Mouse (Mus musculus) limb, embryonic 14.5 days (tissue): ENCODE data around the gene Chil5. TPM values are rescaled to one million over a fixed set of nuclear protein-coding genes. Genes with fewer than 3 reads are reported as not detected.
"Not testable (repeated sequence)": the region's sequence is repeated elsewhere in the genome, so short reads cannot be mapped to it uniquely, and the experiment has no call there.

Experiments used
- ATAC-seq: fragments of 200-750 bp; cut with Nextera tagmentation; 2 replicates; pipeline ENCODE4 v1.8.0; 2017; ENCODE audit warnings: low read depth, moderate number of reproducible peaks, moderate TSS enrichment; ENCODE audit not compliant: low FRiP score
- DNase-seq: peaks from one replicate; pipeline ENCODE4 v3.0.0-alpha.2; 2015; ENCODE audit warnings: low spot score
- H3K27ac ChIP-seq: fragments of 300-500 bp; sonication (generic); replicated peaks from 2 replicates; pipeline ENCODE4 v1.5.1; 2014; ENCODE audit warnings: low read depth, mild to moderate bottlenecking, low read length, moderate library complexity, mixed read lengths
- H3K27me3 ChIP-seq: fragments of 300-500 bp; sonication (generic); 2 replicates; pipeline ENCODE4 v1.6.1; 2014; ENCODE audit warnings: low read length, mixed read lengths; ENCODE audit not compliant: control insufficient read depth, insufficient read depth
- H3K36me3 ChIP-seq: fragments of 300-500 bp; sonication (generic); 2 replicates; pipeline ENCODE4 v1.6.1; 2014; ENCODE audit warnings: mild to moderate bottlenecking, low read length, moderate library complexity, mixed read lengths; ENCODE audit not compliant: control insufficient read depth, insufficient read depth
- H3K4me1 ChIP-seq: fragments of 300-500 bp; sonication (generic); 2 replicates; pipeline ENCODE4 v1.6.1; 2014; ENCODE audit warnings: antibody characterized with exemption, low read length, mixed read lengths; ENCODE audit not compliant: control insufficient read depth, insufficient read depth
- H3K4me2 ChIP-seq: fragments of 300-500 bp; sonication (generic); replicated peaks from 2 replicates; pipeline ENCODE4 v1.6.1; 2014; ENCODE audit warnings: low read depth, mild to moderate bottlenecking, low read length, moderate library complexity; ENCODE audit not compliant: severe bottlenecking
- H3K4me3 ChIP-seq: fragments of 300-500 bp; sonication (generic); replicated peaks from 2 replicates; pipeline ENCODE4 v1.5.1; 2014; ENCODE audit warnings: low read length
- H3K9ac ChIP-seq: fragments of 300-500 bp; sonication (generic); 2 replicates; pipeline ENCODE4 v1.6.1; 2014; ENCODE audit warnings: mild to moderate bottlenecking, low read depth, low read length, moderate library complexity; ENCODE audit not compliant: severe bottlenecking
- H3K9me3 ChIP-seq: fragments of 300-500 bp; sonication (generic); 2 replicates; pipeline ENCODE4 v1.6.1; 2016; ENCODE audit warnings: low read length; ENCODE audit not compliant: control insufficient read depth
- POLR2A ChIP-seq: fragments of 200-500 bp; IDR thresholded peaks from 2 replicates; pipeline ENCODE4 v1.8.0; 2012; ENCODE audit warnings: inconsistent platforms, mild to moderate bottlenecking, moderate library complexity, borderline replicate concordance; ENCODE audit not compliant: insufficient read depth, insufficient read length; ENCODE audit errors: extremely low read depth
- WGBS: fragments of 180-500 bp; shearing (Covaris S2); extraction: QIAGEN DNeasy Blood & Tissue Kit; methylation state at CpG from one replicate; pipeline ENCODE4 v1.1.7; 2014; 5-methylcytosine and 5-hydroxymethylcytosine counted together
- polyA plus RNA-seq, 2 experiments: library from polyadenylated mRNA; depleted of rRNA in 1 of 2; stranded (reverse) in 1 of 2; unstranded in 1 of 2; fragments of >200 nt; fragmentation: Nextera tagmentation in 1 of 2; extraction: Ambion mirVana in 1 of 2; gene quantifications; 2 replicates each; pipeline versions ENCODE4 v1.2.1 to v1.2.3; 2012 to 2014

Gene Chil5
- polyA plus RNA-seq (2012; rRNA removed) (0.05 TPM in 1 of 2 replicates, not detected in the other), polyA plus RNA-seq (2014; fragmentation: Nextera tagmentation; extraction: Ambion mirVana) (not detected in 2 replicates)

GRCm38 (mm10) chr3:106032781-106033180 is at the start of gene Chil5:
TSS of gene Chil5 (minus strand) at chr3:106032814.
- Histone ChIP-seq H3K4me1 (no peaks in the 10 kb centered on the region), H3K4me3 (no peak within 1 kb of the TSS), H3K36me3 (no peaks in the 10 kb centered on the region), H3K4me2 (no peak within 1 kb of the TSS), H3K9ac (no peak within 1 kb of the TSS), H3K9me3 (no peaks in the 10 kb centered on the region), H3K27me3 (no peaks in the 10 kb centered on the region), H3K27ac (no peak within 1 kb of the TSS)
- WGBS = 61% methylated on average over 1 of the region's 1 CpGs
- ATAC-seq = no peak
- no peak for TF ChIP-seq POLR2A
- no peak for DNase-seq

GRCm38 (mm10) chr3:106074824-106075223 is 42.2 kb upstream of the Chil5 start:
- H3K9ac ChIP-seq = no peak overlapping the region
- H3K27ac ChIP-seq = no peak overlapping the region
- H3K4me1 ChIP-seq = no peaks in the 10 kb centered on the region
- H3K9me3 ChIP-seq = no peaks in the 10 kb centered on the region
- TF ChIP-seq POLR2A = no peak
- H3K4me2 ChIP-seq = no peak overlapping the region
- ATAC-seq = no peak
- 67% methylated on average over 1 of the region's 1 CpGs for WGBS
- H3K4me3 ChIP-seq = no peak overlapping the region
- H3K27me3 ChIP-seq = no peaks in the 10 kb centered on the region
- DNase-seq = no peak
- no peaks in the 10 kb centered on the region for H3K36me3 ChIP-seq

- ATAC-seq (no peak), DNase-seq (no peak)
- WGBS = 90% methylated on average over 2 of the region's 2 CpGs
- Histone ChIP-seq H3K9ac (no peak overlapping the region), H3K27me3 (no peaks in the 10 kb centered on the region), H3K4me2 (no peak overlapping the region), H3K4me3 (no peak overlapping the region), H3K9me3 (no peaks in the 10 kb centered on the region), H3K27ac (no peak overlapping the region), H3K36me3 (no peaks in the 10 kb centered on the region), H3K4me1 (no peaks in the 10 kb centered on the region)
- no peak for TF ChIP-seq POLR2A
Measured at GRCm38 (mm10) chr3:106070994-106071393, 38.4 kb upstream of the Chil5 start.

- not testable (repeated sequence) for ATAC-seq, H3K27ac ChIP-seq, H3K9ac ChIP-seq, H3K4me3 ChIP-seq, H3K27me3 ChIP-seq, H3K36me3 ChIP-seq, H3K4me2 ChIP-seq, DNase-seq, H3K9me3 ChIP-seq, H3K4me1 ChIP-seq
- WGBS = 28% methylated on average over 5 of the region's 5 CpGs
Measured at GRCm38 (mm10) chr3:106067707-106068106, 35.1 kb upstream of the Chil5 start.

- Histone ChIP-seq H3K9ac (no peak overlapping the region), H3K4me3 (no peak overlapping the region), H3K36me3 (no peaks in the 10 kb centered on the region), H3K4me2 (no peak overlapping the region), H3K27me3 (no peaks in the 10 kb centered on the region), H3K4me1 (no peaks in the 10 kb centered on the region), H3K27ac (no peak overlapping the region), H3K9me3 (no peaks in the 10 kb centered on the region)
- TF ChIP-seq POLR2A = no peak
- no peak for DNase-seq
- WGBS = 80% methylated on average over 3 of the region's 3 CpGs
- ATAC-seq = no peak
Measured at GRCm38 (mm10) chr3:106057966-106058365, 25.4 kb upstream of the Chil5 start.

GRCm38 (mm10) chr3:106051896-106052295 is 19.3 kb upstream of the Chil5 start:
- TF ChIP-seq POLR2A = no peak

More at GRCm38 (mm10) chr3:106051896-106052295, 19.3 kb upstream of the Chil5 start:
- 68% methylated on average over 18 of the region's 18 CpGs for WGBS
- Histone ChIP-seq H3K27ac (no peak overlapping the region), H3K9me3 (no peaks in the 10 kb centered on the region), H3K36me3 (no peaks in the 10 kb centered on the region), H3K4me3 (no peak overlapping the region), H3K4me1 (no peaks in the 10 kb centered on the region), H3K27me3 (no peaks in the 10 kb centered on the region), H3K9ac (no peak overlapping the region), H3K4me2 (no peak overlapping the region)
- DNase-seq (no peak), ATAC-seq (no peak)
